Mouse (Mus musculus) embryo, embryonic 11 days (tissue): ENCODE measurements at regions not wholly inside any gene's neighbourhood (a gene's known extent, or its start where the extent isn't known, plus 50 kb on each side); places are given as distances from the start of the nearest gene placed in this dataset.

Experiments used
- DNase-seq: peaks from one replicate; pipeline ENCODE4 v3.0.0-alpha.2; 2015

DNA sequence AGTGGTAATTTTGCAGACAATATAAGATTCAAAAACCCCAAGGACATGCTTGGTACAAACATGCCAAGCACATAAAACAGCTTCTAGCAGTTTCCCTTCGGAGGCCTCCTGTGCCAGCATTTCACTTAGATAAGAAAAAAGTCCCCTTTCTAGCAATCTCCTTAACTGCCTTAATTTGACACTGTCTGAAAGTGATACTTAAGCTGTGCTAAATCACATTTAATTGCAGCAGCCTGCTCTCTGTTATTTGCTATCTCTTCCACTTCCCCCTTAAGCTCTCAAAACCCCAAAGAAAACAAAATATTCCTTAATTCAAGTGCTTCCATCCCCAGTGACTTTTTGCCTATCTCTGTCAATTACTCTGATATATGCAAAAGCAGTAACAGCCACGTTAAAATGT, 86.9 kb upstream of the Prokr2 start:
- DNase-seq = no peak

- no peak for DNase-seq
These were observed 83.9 kb upstream of the Prokr2 start for GRCm38 (mm10) chr2:132468957-132469642.

DNA sequence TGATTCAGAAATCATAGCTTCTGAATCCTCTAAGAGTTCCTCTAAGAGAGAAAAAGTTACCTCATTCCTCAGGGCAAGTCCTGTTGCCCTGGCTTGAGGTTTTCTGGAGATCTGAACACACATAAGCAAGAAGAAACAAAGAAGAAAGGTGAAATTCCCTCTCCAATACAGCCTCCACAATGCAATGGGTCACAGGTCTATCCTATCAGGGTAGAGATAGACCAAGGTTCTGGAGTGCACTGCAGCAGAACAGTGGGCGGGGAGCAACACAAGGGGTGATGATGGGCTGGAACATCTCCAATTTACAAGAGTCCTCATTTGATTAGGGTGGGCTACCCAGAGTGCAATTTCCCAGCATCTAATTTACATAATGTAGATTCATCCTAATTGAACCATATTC, 69.8 kb upstream of the Prokr2 start:
- DNase-seq = no peak

DNA sequence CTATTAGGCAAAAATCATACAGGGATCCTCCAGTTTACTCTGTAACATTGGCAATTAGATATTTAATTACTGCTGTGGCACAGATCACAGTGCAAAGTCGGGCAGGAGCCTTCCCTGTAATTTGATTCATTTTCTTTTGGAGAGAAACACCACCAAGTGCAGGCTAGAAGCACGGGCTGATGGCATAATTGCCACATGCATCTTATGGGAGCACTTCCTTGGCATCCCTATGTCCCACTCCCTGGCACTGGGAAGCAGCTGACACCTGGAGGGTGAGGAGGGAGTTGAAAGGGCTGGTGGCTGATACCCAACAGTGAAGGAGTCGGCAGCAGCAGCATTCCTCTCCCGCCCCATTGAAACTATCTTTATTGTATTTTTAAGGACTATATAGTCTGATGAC, 64.1 kb upstream of the Prokr2 start:
- no peak for DNase-seq

DNA sequence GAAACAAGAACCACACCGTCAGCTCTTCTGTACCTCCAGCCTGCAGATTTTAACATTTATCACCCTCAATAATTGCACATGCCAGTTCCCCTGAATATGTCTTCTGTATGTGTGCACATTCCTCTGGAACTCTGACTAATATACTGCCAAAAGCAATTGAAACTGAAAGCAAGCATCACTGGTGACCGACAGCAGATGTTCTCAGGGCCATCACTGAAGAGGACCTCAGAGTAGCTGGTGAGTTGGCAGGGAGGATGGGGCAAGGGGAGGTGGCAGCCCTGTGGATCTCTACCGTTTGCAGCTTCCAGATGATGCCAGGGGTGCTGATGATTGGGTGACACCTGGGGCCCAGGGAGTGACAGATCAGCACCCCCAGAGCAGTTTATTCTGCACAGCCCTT, 62.6 kb upstream of the Prokr2 start:
- DNase-seq = no peak

- peak; percentile 18 for DNase-seq
These were observed 60.8 kb upstream of the Prokr2 start for GRCm38 (mm10) chr2:132446019-132446418.

GRCm38 (mm10) chr2:132444442-132445161, 59.4 kb upstream of the Prokr2 start:
- DNase-seq = peak; percentile 59
